Mouse (Mus musculus): ENCODE results near the gene Stk11. TPM values are rescaled to one million over a fixed set of nuclear protein-coding genes. Genes with fewer than 3 reads are reported as not detected.

Stk11 gene
- polyA plus RNA-seq, 1 experiment from 2014 or later = 18.5 TPM

DNA sequence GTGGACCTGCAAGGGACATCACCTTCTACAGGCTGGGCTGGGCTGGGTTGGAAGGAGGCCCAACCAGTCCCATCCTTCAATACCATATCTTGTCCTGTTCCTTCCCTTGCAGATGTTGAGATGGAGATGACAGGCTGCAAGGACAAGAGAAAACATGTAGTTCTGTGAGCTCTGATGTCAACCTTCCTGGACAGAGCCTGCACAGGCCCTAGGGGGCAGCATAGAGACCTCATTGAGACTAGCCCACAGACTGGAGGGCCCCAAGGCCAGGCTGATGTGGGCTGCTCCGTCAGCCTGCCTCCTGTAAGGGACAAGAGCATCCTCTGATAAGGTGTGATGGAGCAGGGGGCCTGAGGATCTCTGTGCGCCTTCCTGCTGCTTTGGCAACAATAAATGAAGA lies 59.1 kb downstream of the Stk11 start:
- Histone ChIP-seq H3K9me3 (no peaks in the 10 kb centered on the region), H3K27me3 (no peaks in the 10 kb centered on the region), H3K27ac (0 out of 2 replicates have a peak overlapping the region, but pooled peaks have one; percentile 22), H3K4me2 (no peak overlapping the region), H3K36me3 (peaks cover 27% of the 10 kb centered on the region), H3K4me1 (peaks cover 28% of the 10 kb centered on the region), H3K4me3 (no peak overlapping the region), H3K9ac (0 out of 2 replicates have a peak overlapping the region, but pooled peaks have one; percentile 21)
- ATAC-seq (ENCODE audit: insufficient number of reproducible peaks, insufficient read depth, low FRiP score, low TSS enrichment, low read depth) = no peak
- WGBS = 48% methylated on average over 2 of the region's 2 CpGs

DNA sequence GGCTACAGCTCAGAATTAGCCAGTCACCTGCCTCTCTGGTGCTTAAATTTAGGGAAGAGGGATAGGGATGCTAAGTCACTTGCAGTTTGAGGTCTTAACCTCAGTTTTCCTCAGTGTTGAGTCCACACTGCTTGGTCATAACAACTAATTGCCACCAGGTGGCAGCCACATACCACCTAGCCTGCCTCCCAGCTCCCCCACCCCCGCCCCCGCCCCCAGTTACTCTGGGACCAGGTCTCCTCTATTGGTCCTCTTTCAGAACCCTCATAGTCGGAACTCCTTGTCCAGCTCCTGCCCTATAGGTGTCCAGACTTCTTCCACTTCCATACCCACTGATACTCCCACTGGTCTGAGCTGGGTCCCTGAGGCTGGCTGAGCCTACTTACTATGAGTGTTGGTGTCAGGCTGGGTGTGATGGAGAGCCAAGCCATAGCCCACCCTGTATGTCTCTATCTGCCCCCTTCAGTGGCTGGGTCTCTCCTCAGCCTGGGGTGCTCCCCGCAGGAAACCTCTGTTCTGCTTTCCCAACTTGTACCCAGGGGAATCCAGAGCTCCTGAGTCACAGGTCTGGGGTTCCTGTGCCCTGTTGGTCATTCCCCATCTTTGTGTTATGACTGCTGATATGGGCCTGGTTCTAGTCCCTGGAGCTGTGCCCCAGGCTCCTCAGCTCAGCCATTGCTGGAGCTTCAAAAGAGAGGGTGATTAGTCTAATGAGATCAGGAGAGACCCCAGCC lies 60.1 kb downstream of the Stk11 start:
- Histone ChIP-seq H3K9ac (0 out of 2 replicates have a peak overlapping the region, but pooled peaks have one; percentile 3), H3K27ac (no peak overlapping the region), H3K4me1 (peaks cover 26% of the 10 kb centered on the region), H3K4me2 (no peak overlapping the region), H3K9me3 (no peaks in the 10 kb centered on the region), H3K36me3 (peaks cover 17% of the 10 kb centered on the region), H3K27me3 (no peaks in the 10 kb centered on the region), H3K4me3 (no peak overlapping the region)
- WGBS = 16% methylated on average over 4 of the region's 4 CpGs
- ATAC-seq (ENCODE audit: insufficient number of reproducible peaks, insufficient read depth, low FRiP score, low TSS enrichment, low read depth) = no peak

DNA sequence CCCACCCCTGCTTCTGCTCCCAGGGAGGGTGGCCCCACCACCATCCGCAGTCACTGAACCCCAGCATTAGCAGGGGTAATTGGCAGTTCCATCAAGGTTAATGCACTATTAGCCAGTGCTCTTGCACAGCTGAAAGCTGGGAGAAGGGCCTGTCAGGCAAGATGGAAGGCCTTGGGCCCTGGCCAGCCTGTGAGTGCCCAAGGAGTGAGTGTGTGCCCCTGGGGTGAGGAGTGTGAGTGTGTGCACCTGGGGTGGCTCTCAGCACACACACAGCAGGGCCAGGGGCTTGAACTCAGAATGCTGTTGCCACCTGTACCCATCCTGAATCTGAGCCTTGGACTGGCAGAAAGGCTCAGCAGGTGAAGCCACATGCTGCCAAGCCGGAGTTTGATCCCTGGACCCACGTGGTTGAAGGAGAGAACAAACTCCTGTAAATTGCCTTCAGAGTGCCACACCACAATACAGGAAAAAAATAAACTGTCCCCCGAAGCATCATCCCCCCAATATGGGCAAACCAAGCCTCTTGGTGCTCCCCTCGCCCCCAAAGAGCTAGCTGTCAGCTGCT lies 60.7 kb downstream of the Stk11 start:
- WGBS = 76% methylated on average over 5 of the region's 5 CpGs
- H3K27ac ChIP-seq = no peak overlapping the region
- H3K4me1 ChIP-seq = peaks cover 29% of the 10 kb centered on the region
- H3K4me2 ChIP-seq = no peak overlapping the region
- peaks cover 11% of the 10 kb centered on the region for H3K36me3 ChIP-seq
- no peaks in the 10 kb centered on the region for H3K27me3 ChIP-seq
- no peak overlapping the region for H3K4me3 ChIP-seq
- ATAC-seq (ENCODE audit: insufficient number of reproducible peaks, insufficient read depth, low FRiP score, low TSS enrichment, low read depth) = no peak
- 0 out of 2 replicates have a peak overlapping the region, but pooled peaks have one; percentile 3 for H3K9ac ChIP-seq
- H3K9me3 ChIP-seq = no peaks in the 10 kb centered on the region

DNA sequence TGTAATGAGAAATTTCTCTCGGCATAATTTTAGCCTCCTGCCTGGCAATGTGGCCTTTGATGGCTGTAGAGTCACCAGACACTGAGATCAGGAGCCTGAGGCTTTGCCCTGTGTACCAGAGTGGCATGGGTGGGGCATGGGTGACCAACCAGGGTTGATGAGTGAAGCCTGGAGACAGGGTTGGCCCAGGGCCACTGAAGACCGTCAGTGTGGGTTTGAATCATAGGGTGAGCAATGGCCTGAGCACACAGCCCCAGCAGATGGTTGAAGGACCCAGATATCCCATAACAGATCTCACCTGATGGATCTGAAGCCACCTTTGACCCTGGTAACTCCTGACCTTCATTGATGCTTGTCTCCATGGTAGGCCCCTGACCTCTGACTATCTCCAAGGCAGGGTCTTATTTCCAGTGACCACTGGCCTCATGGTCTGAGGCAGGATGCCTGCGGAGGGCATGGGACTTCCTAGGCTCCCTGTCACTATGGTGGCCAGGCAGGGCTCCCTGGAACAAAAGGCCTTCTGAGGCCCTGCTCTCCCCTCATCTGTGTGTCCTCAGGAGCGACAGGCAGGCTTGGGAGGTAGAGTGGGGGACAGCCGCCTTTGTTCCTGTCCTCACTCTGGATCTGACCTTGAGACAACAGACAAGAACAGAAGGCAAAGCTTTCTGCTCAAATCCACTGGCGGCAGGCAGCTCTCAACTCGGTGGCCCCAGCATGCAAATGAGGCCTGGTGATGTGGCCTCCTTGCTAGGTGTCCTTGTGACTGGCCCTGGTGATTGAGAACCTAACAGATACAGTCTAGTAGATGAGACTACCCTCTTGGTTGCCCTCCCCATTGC lies 62.1 kb downstream of the Stk11 start:
- Histone ChIP-seq H3K27me3 (no peaks in the 10 kb centered on the region), H3K4me1 (peaks cover 24% of the 10 kb centered on the region), H3K4me3 (no peak overlapping the region), H3K36me3 (peaks cover 8% of the 10 kb centered on the region; the same call in 1 of the 2 replicates), H3K9ac (no peak overlapping the region), H3K4me2 (no peak overlapping the region), H3K9me3 (no peaks in the 10 kb centered on the region), H3K27ac (no peak overlapping the region)
- WGBS = 75% methylated on average over 7 of the region's 7 CpGs
- no peak for ATAC-seq (ENCODE audit: insufficient number of reproducible peaks, insufficient read depth, low FRiP score, low TSS enrichment, low read depth)

DNA sequence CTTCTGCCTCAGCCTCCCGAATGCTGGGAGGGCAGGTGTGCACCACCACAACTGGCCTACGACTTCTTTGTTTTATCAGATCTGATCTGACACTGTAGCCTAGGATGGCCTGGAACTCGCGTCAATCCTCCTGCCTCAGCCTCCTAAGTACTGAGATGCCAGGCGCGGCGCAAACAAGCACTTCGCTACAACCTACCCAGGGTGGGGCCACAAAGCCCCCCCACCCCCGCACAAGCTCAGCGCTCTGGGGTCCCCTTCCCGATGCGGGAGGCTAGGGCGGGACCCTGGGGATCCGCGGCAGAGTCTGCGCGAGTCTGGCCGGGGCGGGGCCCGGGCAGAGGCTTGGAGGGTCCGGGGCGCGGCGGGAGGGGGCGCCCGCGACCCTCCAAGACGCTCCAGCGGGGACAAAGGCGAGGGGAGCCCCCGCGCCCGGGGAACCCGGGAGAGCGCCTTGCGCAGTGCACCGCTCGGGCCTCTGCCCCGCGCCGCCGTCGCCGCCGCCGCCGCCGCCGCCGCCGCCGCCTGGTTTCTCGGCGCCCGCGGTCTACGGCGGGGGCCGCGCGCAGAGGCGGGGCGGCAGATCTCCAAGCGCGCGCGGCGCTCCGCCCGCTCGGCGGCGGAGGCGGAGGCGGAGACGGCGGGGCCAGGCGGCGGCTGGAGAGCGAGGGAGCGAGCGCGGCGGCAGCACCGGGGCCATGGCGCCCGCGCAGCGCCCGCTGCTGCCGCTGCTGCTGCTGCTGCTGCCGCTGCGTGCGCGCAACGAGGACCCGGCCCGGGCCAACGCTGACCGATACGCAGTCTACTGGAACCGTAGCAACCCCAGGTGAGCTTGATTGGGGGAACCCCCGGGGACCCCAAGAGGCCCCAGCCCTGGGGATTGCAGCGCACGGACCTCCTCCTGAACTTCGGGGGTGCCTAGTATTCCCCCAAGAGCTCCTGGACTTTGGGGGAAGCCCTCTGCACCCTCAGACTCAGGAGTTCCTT lies 63.8 kb downstream of the Stk11 start, which contains the start of gene Efna2:
Gene Efna2 (plus strand): TSS at position 415 of the 984 bp plus-strand sequence.
- no peaks in the 10 kb centered on the region for H3K9me3 ChIP-seq
- H3K36me3 ChIP-seq = peaks cover 22% of the 10 kb centered on the region
- peak within 1 kb of the TSS; percentile 76 for H3K4me3 ChIP-seq
- WGBS = 2% methylated on average over 49 of the region's 106 CpGs
- H3K4me2 ChIP-seq = peak within 1 kb of the TSS; percentile 89
- peak within 1 kb of the TSS; percentile 97 for H3K9ac ChIP-seq
- peaks cover 22% of the 10 kb centered on the region for H3K4me1 ChIP-seq
- H3K27ac ChIP-seq = peak within 1 kb of the TSS; percentile 77
- ATAC-seq (ENCODE audit: insufficient number of reproducible peaks, insufficient read depth, low FRiP score, low TSS enrichment, low read depth) = peak; percentile 63
- H3K27me3 ChIP-seq = no peaks in the 10 kb centered on the region

Other genes starting within 250 kb of the Stk11 start
- 7.3 and 8.5 TPM in 2 replicates for gene Prtn3, start 241.3 kb upstream of the Stk11 start, polyA plus RNA-seq (2015; fragmentation: Nextera tagmentation; extraction: Ambion mirVana)
- 126 and 138 TPM in 2 replicates for gene Plppr3, start 241.2 kb upstream of the Stk11 start, polyA plus RNA-seq (2015; fragmentation: Nextera tagmentation; extraction: Ambion mirVana)
- gene Elane, start 229.6 kb upstream of the Stk11 start, polyA plus RNA-seq (2015; fragmentation: Nextera tagmentation; extraction: Ambion mirVana) = 1.9 TPM in 1 of 2 replicates, not detected in the other
- gene Cfd, start 224.9 kb upstream of the Stk11 start, polyA plus RNA-seq (2015; fragmentation: Nextera tagmentation; extraction: Ambion mirVana) = not detected in 2 replicates
- 47.6 and 49.3 TPM in 2 replicates for gene Med16, start 206.9 kb upstream of the Stk11 start, polyA plus RNA-seq (2015; fragmentation: Nextera tagmentation; extraction: Ambion mirVana)
- gene Gm26602, start 204.9 kb upstream of the Stk11 start, polyA plus RNA-seq (2015; fragmentation: Nextera tagmentation; extraction: Ambion mirVana) = 8.1 and 29.9 TPM in 2 replicates
- 0.98 and 1.3 TPM in 2 replicates for gene Kiss1r, start 198.8 kb upstream of the Stk11 start, polyA plus RNA-seq (2015; fragmentation: Nextera tagmentation; extraction: Ambion mirVana)
- 190 and 206 TPM in 2 replicates for gene R3hdm4, start 194.6 kb upstream of the Stk11 start, polyA plus RNA-seq (2015; fragmentation: Nextera tagmentation; extraction: Ambion mirVana)
- gene Arid3a, start 188.8 kb upstream of the Stk11 start, polyA plus RNA-seq (2015; fragmentation: Nextera tagmentation; extraction: Ambion mirVana) = 5.3 and 6.9 TPM in 2 replicates
- gene Wdr18, start 155.7 kb upstream of the Stk11 start, polyA plus RNA-seq (2015; fragmentation: Nextera tagmentation; extraction: Ambion mirVana) = 97.7 and 106 TPM in 2 replicates
- 0.52 and 0.83 TPM in 2 replicates for gene Grin3b, start 145.1 kb upstream of the Stk11 start, polyA plus RNA-seq (2015; fragmentation: Nextera tagmentation; extraction: Ambion mirVana)
- 15.4 and 17.0 TPM in 2 replicates for gene Tmem259, start 131.5 kb upstream of the Stk11 start, polyA plus RNA-seq (2015; fragmentation: Nextera tagmentation; extraction: Ambion mirVana)
- gene Cnn2, start 127.2 kb upstream of the Stk11 start, polyA plus RNA-seq (2015; fragmentation: Nextera tagmentation; extraction: Ambion mirVana) = 298 and 319 TPM in 2 replicates
- 2.2 and 2.6 TPM in 2 replicates for gene Abca7, start 119.3 kb upstream of the Stk11 start, polyA plus RNA-seq (2015; fragmentation: Nextera tagmentation; extraction: Ambion mirVana)
- 3.9 and 4.6 TPM in 2 replicates for gene Arhgap45, start 99.2 kb upstream of the Stk11 start, polyA plus RNA-seq (2015; fragmentation: Nextera tagmentation; extraction: Ambion mirVana)
- 247 and 265 TPM in 2 replicates for gene Polr2e, start 76.0 kb upstream of the Stk11 start, polyA plus RNA-seq (2015; fragmentation: Nextera tagmentation; extraction: Ambion mirVana)
- gene Gpx4, start 68.6 kb upstream of the Stk11 start, polyA plus RNA-seq (2015; fragmentation: Nextera tagmentation; extraction: Ambion mirVana) = 445 and 488 TPM in 2 replicates
- gene Sbno2, start 10.2 kb upstream of the Stk11 start, polyA plus RNA-seq (2015; fragmentation: Nextera tagmentation; extraction: Ambion mirVana) = 15.8 and 16.1 TPM in 2 replicates
- gene Atp5d, start 22.8 kb downstream of the Stk11 start, polyA plus RNA-seq (2015; fragmentation: Nextera tagmentation; extraction: Ambion mirVana) = 491 and 513 TPM in 2 replicates
- gene Cbarp, start 25.0 kb downstream of the Stk11 start, polyA plus RNA-seq (2015; fragmentation: Nextera tagmentation; extraction: Ambion mirVana) = 6.8 and 9.8 TPM in 2 replicates
- 21.2 and 25.7 TPM in 2 replicates for gene Midn, start 32.5 kb downstream of the Stk11 start, polyA plus RNA-seq (2015; fragmentation: Nextera tagmentation; extraction: Ambion mirVana)
- gene Cirbp, start 50.2 kb downstream of the Stk11 start, polyA plus RNA-seq (2015; fragmentation: Nextera tagmentation; extraction: Ambion mirVana) = 142 and 162 TPM in 2 replicates
- gene 1600002K03Rik, start 57.1 kb downstream of the Stk11 start, polyA plus RNA-seq (2015; fragmentation: Nextera tagmentation; extraction: Ambion mirVana) = 11.0 and 11.6 TPM in 2 replicates
- gene Efna2, start 63.7 kb downstream of the Stk11 start, polyA plus RNA-seq (2015; fragmentation: Nextera tagmentation; extraction: Ambion mirVana) = 26.8 and 38.8 TPM in 2 replicates
- gene Mum1, start 110.6 kb downstream of the Stk11 start, polyA plus RNA-seq (2015; fragmentation: Nextera tagmentation; extraction: Ambion mirVana) = 96.1 and 97.6 TPM in 2 replicates
- 266 and 299 TPM in 2 replicates for gene Ndufs7, start 133.3 kb downstream of the Stk11 start, polyA plus RNA-seq (2015; fragmentation: Nextera tagmentation; extraction: Ambion mirVana)
- 27.2 and 33.6 TPM in 2 replicates for gene Gamt, start 145.2 kb downstream of the Stk11 start, polyA plus RNA-seq (2015; fragmentation: Nextera tagmentation; extraction: Ambion mirVana)
- 66.0 and 70.6 TPM in 2 replicates for gene Dazap1, start 145.7 kb downstream of the Stk11 start, polyA plus RNA-seq (2015; fragmentation: Nextera tagmentation; extraction: Ambion mirVana)
- 1,000 and 1,047 TPM in 2 replicates for gene Rps15, start 176.7 kb downstream of the Stk11 start, polyA plus RNA-seq (2015; fragmentation: Nextera tagmentation; extraction: Ambion mirVana)
- gene Apc2, start 180.2 kb downstream of the Stk11 start, polyA plus RNA-seq (2015; fragmentation: Nextera tagmentation; extraction: Ambion mirVana) = 9.3 and 9.4 TPM in 2 replicates
- 49.3 and 57.9 TPM in 2 replicates for gene 2310011J03Rik, start 204.7 kb downstream of the Stk11 start, polyA plus RNA-seq (2015; fragmentation: Nextera tagmentation; extraction: Ambion mirVana)
- 4.4 and 4.9 TPM in 2 replicates for gene Pcsk4, start 213.7 kb downstream of the Stk11 start, polyA plus RNA-seq (2015; fragmentation: Nextera tagmentation; extraction: Ambion mirVana)
- 6.0 and 6.3 TPM in 2 replicates for gene Reep6, start 214.2 kb downstream of the Stk11 start, polyA plus RNA-seq (2015; fragmentation: Nextera tagmentation; extraction: Ambion mirVana)
- 3.2 and 4.3 TPM in 2 replicates for gene Adamtsl5, start 232.6 kb downstream of the Stk11 start, polyA plus RNA-seq (2015; fragmentation: Nextera tagmentation; extraction: Ambion mirVana)
- 1.8 and 2.6 TPM in 2 replicates for gene Plk5, start 240.7 kb downstream of the Stk11 start, polyA plus RNA-seq (2015; fragmentation: Nextera tagmentation; extraction: Ambion mirVana)

All from embryonic facial prominence, embryonic 13.5 days (tissue).